Mouse (Mus musculus): ENCODE data around the gene Lipt2. TPM values are rescaled to one million over a fixed set of nuclear protein-coding genes. Genes with fewer than 3 reads are reported as not detected.

Lipt2 gene
- 5.4 TPM for polyA plus RNA-seq (2014; fragmentation: Illumina TruSeq; extraction: RNeasy Lipid Tissue Mini Kit (QIAGEN cat#74804); ENCODE audit: insufficient read depth, low read depth, low replicate concordance)

GRCm38 (mm10) chr7:100159105-100159841, at the start of gene Lipt2:
Lipt2 (plus strand) TSS chr7:100159277.

GRCm38 (mm10) chr7:100121376-100121789, 37.7 kb upstream of the Lipt2 start, which contains the start of gene Pold3:
Pold3 (minus strand) TSS chr7:100121565.

GRCm38 (mm10) chr7:100176269-100176668, 17.2 kb downstream of the Lipt2 start, which contains the start of gene Kcne3:
Kcne3 (plus strand) TSS chr7:100176502.

Other genes starting within 250 kb of the Lipt2 start
- gene Rnf169, start 178.8 kb upstream of the Lipt2 start, polyA plus RNA-seq (2014; fragmentation: Illumina TruSeq; extraction: RNeasy Lipid Tissue Mini Kit (QIAGEN cat#74804); ENCODE audit: insufficient read depth, low read depth, low replicate concordance) = 3.8 TPM
- gene Chrdl2, start 153.1 kb upstream of the Lipt2 start, polyA plus RNA-seq (2014; fragmentation: Illumina TruSeq; extraction: RNeasy Lipid Tissue Mini Kit (QIAGEN cat#74804); ENCODE audit: insufficient read depth, low read depth, low replicate concordance) = not detected
- 11.8 TPM for gene Pold3, start 37.7 kb upstream of the Lipt2 start, polyA plus RNA-seq (2014; fragmentation: Illumina TruSeq; extraction: RNeasy Lipid Tissue Mini Kit (QIAGEN cat#74804); ENCODE audit: insufficient read depth, low read depth, low replicate concordance)
- 4.4 TPM for gene Kcne3, start 17.2 kb downstream of the Lipt2 start, polyA plus RNA-seq (2014; fragmentation: Illumina TruSeq; extraction: RNeasy Lipid Tissue Mini Kit (QIAGEN cat#74804); ENCODE audit: insufficient read depth, low read depth, low replicate concordance)
- 3.7 TPM for gene Pgm2l1, start 68.1 kb downstream of the Lipt2 start, polyA plus RNA-seq (2014; fragmentation: Illumina TruSeq; extraction: RNeasy Lipid Tissue Mini Kit (QIAGEN cat#74804); ENCODE audit: insufficient read depth, low read depth, low replicate concordance)
- gene P4ha3, start 126.2 kb downstream of the Lipt2 start, polyA plus RNA-seq (2014; fragmentation: Illumina TruSeq; extraction: RNeasy Lipid Tissue Mini Kit (QIAGEN cat#74804); ENCODE audit: insufficient read depth, low read depth, low replicate concordance) = 0.55 TPM
- 13.9 TPM for gene C2cd3, start 213.0 kb downstream of the Lipt2 start, polyA plus RNA-seq (2014; fragmentation: Illumina TruSeq; extraction: RNeasy Lipid Tissue Mini Kit (QIAGEN cat#74804); ENCODE audit: insufficient read depth, low read depth, low replicate concordance)
- 15.4 TPM for gene Ppme1, start 213.0 kb downstream of the Lipt2 start, polyA plus RNA-seq (2014; fragmentation: Illumina TruSeq; extraction: RNeasy Lipid Tissue Mini Kit (QIAGEN cat#74804); ENCODE audit: insufficient read depth, low read depth, low replicate concordance)

All from lung, adult 10 weeks (tissue).